Mouse (Mus musculus): ENCODE results near the gene Snai3.

- no peak for TF ChIP-seq CTCF (IDR thresholded peaks at IDR 0.05; ENCODE audit: low read depth)
- no peak for TF ChIP-seq EP300 (optimal IDR thresholded peaks at IDR 0.05)
Observed at GRCm38 (mm10) chr8:122459990-122460389, 543 bp downstream of the Snai3 start.

Measured in stomach, postnatal 0 days (tissue).